Mouse (Mus musculus) brain, embryonic 18.5 days (tissue): ENCODE measurements at regions not wholly inside any gene's neighbourhood (a gene's known extent, or its start where the extent isn't known, plus 50 kb on each side); places are given as distances from the start of the nearest gene placed in this dataset.
A peak's percentile ranks its signal among the peaks of the same experiment; 100 is the strongest.

ENCODE experiments used
- DNase-seq: peaks from one replicate; pipeline ENCODE4 v3.0.0-alpha.2; 2012; ENCODE audit warnings: low read depth, low spot score

- DNase-seq = no peak
Measured at GRCm38 (mm10) chr6:110120406-110120805, 525.0 kb upstream of the Grm7 start.

DNA sequence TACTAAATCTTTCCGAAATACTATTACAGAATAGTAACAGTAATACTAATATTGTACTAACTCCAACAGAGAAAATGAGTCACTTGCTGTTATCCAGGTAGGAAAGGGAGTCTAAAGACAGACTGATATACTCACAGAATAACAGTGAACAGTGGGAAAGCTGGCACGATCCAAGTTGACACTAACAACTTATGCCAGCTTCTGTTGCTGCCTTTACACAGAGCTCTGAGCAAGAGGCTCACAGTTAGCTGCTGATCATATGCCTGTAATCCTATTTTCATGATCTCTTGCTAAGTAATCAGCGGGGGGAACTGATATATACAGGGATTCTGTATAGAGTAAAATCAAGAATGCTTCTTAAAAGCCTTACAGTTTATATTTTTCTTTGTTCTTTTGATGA lies 513.1 kb upstream of the Grm7 start:
- no peak for DNase-seq

GRCm38 (mm10) chr6:110133587-110133986 lies 511.8 kb upstream of the Grm7 start:
- no peak for DNase-seq

DNA sequence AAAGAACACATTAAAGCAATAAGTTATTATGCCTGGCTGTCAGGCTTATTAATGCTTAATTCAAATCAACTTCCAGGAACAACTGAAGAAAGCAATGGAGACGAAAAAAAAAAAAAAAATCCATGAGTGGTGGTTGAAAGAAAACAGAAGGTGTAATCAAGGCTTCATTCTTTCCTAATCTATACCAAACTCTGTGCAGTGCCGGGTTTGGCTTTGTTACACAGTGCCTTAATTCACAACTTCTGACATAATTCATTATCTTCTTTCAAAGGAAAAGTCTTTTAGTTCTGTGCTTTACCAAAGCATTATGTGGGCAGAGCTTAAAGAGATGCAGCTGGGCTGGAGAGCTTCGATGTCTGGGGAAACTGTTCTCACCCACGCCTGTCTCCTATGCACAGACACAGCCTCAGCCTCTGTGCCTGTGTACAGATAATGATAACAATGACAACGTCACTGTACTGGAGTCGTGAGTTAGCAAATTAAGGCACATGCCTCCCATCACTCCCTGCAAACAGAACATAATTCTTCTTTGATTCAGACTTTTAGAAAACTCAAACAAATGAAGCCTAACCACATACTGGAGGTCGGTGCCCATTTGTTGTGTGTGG lies 508.2 kb upstream of the Grm7 start:
- DNase-seq = no peak

DNA sequence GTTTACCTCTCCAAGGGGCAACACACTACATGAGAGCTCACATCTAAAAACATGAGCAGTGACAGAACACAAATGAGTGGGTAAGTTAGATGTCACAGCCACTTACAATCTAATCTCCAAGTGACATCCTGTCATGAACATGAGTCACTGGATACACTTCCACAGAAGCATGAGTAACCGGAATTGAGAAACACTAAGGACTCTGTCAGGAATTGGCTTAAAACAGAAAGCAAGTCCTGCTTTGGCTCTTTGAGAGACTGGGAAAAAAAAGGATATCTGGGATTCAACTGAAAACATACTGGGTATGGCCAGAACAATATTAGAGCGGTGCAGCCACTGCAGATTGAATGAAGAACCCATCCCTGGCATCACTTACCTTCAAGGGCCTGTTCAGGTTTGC lies 506.0 kb upstream of the Grm7 start:
- DNase-seq = no peak

DNA sequence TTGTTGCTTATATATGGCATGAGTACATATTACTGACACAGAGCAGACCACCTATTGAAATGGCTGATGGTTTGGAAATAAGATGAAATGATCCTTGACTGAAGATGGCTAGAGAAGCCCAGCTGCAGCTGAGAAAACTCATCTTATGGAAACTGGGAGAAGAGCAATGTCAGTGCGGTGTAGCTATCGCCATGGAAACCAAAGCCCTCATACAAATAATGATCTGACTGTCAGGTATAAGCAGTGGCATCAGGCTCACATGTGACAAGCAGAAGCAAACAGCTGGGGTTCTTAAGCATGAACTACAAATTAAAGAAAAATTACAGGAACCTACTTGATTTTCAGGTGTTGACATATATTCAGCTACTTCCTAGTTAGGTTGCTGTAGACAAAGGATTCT lies 476.8 kb upstream of the Grm7 start:
- peak; percentile 12 for DNase-seq

DNA sequence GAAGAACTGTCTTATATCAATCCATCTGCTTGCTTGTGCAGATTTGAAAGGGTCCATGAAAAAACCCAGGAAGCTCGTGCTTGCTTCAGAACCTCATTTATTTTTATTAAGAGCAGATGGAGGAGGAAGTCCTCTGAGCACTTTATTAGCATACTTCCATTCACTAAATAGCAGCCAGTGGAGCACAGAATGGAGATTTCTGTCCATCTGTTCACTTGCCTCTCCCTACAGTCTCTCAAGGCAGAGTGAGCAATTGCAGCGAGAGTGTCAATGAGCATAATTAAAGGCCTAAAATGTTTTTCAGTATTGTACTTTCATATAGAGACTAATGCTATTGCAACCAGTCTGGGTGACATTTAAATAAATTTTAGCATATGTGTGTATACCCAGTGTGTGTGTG lies 439.4 kb upstream of the Grm7 start:
- peak; percentile 12 for DNase-seq

DNA sequence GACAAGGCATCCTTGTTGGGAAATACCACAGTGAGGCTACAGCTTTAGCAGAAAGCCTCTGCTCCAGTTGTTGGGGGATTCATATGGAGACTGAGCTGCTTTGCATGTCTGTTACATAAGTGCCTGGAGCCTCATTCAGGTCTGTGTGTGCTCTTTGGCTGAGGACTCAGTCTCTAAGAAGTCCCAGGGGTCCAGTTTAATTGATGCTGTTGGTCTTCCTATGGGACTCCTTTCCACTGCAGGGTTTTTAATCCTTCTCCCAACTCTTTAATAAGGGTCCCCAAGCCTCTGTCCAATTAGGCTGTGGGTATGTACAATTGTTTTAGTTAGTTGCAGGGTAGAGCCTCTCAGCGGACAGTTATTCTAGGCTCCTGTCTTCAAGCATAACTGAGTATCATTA lies 436.6 kb upstream of the Grm7 start:
- no peak for DNase-seq

DNA sequence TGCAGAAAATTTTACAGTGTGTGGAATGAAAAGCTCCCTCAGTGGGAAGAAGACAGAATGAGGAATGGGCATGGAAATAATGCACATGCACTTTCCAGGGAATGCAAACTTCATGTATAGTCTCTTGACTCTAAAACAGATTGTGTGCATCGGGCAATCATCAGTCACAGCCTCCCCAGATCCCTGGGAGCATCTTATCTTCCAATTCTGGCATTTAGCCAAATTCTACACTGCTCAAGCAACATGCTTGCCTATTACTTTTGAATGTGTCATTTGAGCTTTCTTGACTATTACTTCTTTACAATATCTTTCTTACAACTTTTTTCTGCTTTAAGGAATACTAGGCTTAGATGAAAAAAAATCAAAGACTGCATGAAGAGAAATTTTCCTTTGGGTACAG lies 397.9 kb upstream of the Grm7 start:
- no peak for DNase-seq

- DNase-seq = no peak
Measured at GRCm38 (mm10) chr6:110296549-110296948, 348.8 kb upstream of the Grm7 start.
